Mouse (Mus musculus) heart, adult 2 months (tissue): ENCODE results near the gene Tbx1.

Source experiments
- CTCF ChIP-seq: fragments of 200-600 bp; IDR thresholded peaks from 2 replicates; pipeline ENCODE4 v1.8.1; 2022; ENCODE audit warnings: antibody characterized with exemption, mild to moderate bottlenecking, moderate library complexity
- EP300 ChIP-seq: fragments of 200-500 bp; IDR thresholded peaks from 2 replicates; pipeline ENCODE4 v1.6.1; 2011; ENCODE audit warnings: low read depth, low read length, control low read depth; ENCODE audit not compliant: insufficient read depth
- POLR2A ChIP-seq: fragments of 200-500 bp; IDR thresholded peaks from 2 replicates; pipeline ENCODE4 v1.6.1; 2011; ENCODE audit warnings: mild to moderate bottlenecking, low read depth, low read length, control low read depth; ENCODE audit not compliant: insufficient read depth

GRCm38 (mm10) chr16:18585676-18586075 lies 4.8 kb downstream of the Tbx1 start:
- TF ChIP-seq CTCF (no peak), POLR2A (no peak), EP300 (no peak)
